Mouse (Mus musculus) kidney, postnatal 14 days (tissue): ENCODE results near the gene Zyx.

Experiments
- DNase-seq: peaks from one replicate; pipeline ENCODE4 v3.0.0; 2022; ENCODE audit warnings: mixed read lengths

Gene Zyx

DNA sequence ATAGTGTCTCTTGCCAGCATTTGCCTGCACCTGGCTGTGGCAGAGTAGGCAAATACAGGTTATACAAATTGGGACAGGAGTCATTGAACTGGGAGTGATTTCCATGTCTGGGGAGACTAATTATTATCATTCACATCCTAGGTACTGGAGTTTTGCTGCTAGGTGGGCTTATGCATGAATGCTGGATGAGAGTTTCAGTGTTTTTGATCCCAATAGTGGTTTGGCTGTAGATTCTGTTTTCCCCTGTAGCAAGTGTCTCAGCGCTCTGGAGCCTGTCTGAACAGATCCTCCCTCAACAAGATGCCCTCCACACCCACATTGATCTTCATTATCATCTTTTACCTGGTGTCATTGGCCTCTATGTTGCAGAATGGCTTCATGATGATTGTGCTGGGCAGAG is 50.5 kb downstream of the Zyx start, which contains the start of gene Tas2r143:
Tas2r143 (plus strand) TSS at position 301 of the 400 bp plus-strand sequence.
- no peak for DNase-seq

GRCm38 (mm10) chr6:42405134-42405533 is 55.7 kb downstream of the Zyx start, which contains the start of gene Tas2r135:
Gene Tas2r135, plus strand, starts transcription at chr6:42405434.
- DNase-seq, result no peak
